8 mouse cellular contexts compared by ENCODE assay signal in the genomic region with DNA sequence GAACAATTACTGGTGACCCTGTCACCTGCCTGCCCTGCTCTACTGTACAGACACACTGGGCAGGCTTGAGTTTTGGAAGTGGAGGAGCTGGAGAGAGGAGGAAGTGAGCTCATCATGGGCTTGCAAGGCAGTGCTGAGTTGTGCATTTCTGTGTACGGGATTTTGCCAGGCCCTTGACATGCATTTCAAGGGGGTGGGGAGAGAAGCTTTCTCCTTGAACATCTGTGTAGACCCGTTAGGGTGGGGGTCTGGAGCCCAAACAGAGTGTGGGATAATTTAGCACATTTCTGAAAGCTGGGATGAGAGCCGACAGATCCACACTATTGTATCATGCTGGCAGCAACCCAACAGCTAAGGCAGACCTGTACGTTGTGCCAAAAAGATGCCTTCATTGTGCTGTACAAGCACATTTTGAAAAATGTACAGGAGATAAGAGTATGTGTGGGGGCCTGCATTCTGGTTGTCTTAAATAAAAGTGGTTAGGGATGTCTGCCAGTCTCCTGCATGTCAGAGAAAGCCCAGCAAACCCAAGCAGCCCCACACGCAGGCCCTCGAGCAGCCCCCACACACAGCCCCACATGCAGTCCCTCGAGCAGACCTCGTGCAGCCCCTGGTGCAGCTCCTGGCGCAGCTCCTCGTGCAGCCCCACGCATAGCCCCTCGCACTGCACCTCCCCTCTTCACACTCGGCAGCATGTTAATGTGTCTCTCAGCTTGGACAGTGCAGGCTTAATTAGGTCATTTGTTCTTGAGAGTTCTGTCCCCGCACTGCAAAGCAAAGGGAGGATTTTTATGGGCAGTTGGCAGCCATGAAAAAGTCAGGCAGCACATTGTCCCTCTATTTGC. TPM values are rescaled to one million over a fixed set of nuclear protein-coding genes. Genes with fewer than 3 reads are reported as not detected.
DNase-seq lines count a peak whose midpoint lies in the region; ATAC-seq lines count a peak whose summit lies in the region.

No protein-coding gene starts in this region.

- peaks cover 5% of the 10 kb centered on the region; the same call in 1 of the 2 replicates for H3K36me3 ChIP-seq in liver, embryonic 12.5 days
- H3K36me3 ChIP-seq in embryonic facial prominence, embryonic 12.5 days = peaks cover 9% of the 10 kb centered on the region
- H3K36me3 ChIP-seq in heart, embryonic 16.5 days (ENCODE audit: control insufficient read depth, insufficient read depth) = peaks cover 6% of the 10 kb centered on the region; the same call in 1 of the 2 replicates
- H3K36me3 ChIP-seq in liver, embryonic 16.5 days (ENCODE audit: control insufficient read depth, insufficient read depth) = no peaks in the 10 kb centered on the region

- no peak overlapping the region for H3K4me2 ChIP-seq in liver, embryonic 12.5 days
- H3K4me2 ChIP-seq in embryonic facial prominence, embryonic 12.5 days (replicated peaks) = peak overlapping the region; percentile 11; the same call in 1 of the 2 replicates
- peak overlapping the region; percentile 41 for H3K4me2 ChIP-seq in heart, embryonic 16.5 days (ENCODE audit: low read depth, low read length)
- H3K4me2 ChIP-seq in liver, embryonic 16.5 days (ENCODE audit: low read depth, low read length) = no peak overlapping the region

- DNase-seq in liver = peak; percentile 27
- peak; percentile 50 to 80 for DNase-seq in layer of hippocampus, adult 18-20 months (ENCODE audit: low spot score in 2 of 2)
- peak; percentile 57 to 59 for DNase-seq in right cerebral cortex, postnatal 36 days (ENCODE audit: low spot score in 2 of 2)
- no peak for DNase-seq in thymus, postnatal 36 days

- H3K27me3 ChIP-seq in liver, embryonic 12.5 days (replicated peaks) = no peaks in the 10 kb centered on the region
- no peaks in the 10 kb centered on the region for H3K27me3 ChIP-seq in embryonic facial prominence, embryonic 12.5 days
- no peaks in the 10 kb centered on the region for H3K27me3 ChIP-seq in heart, embryonic 16.5 days (ENCODE audit: control insufficient read depth, insufficient read depth, low read length)
- no peaks in the 10 kb centered on the region for H3K27me3 ChIP-seq in liver, embryonic 16.5 days (ENCODE audit: control insufficient read depth, insufficient read depth, low read depth, low read length)

- no peak overlapping the region for H3K27ac ChIP-seq in liver, embryonic 12.5 days
- peak overlapping the region; percentile 80 for H3K27ac ChIP-seq in embryonic facial prominence, embryonic 12.5 days
- peak overlapping the region; percentile 83 for H3K27ac ChIP-seq in heart, embryonic 16.5 days (ENCODE audit: low read length)
- no peak overlapping the region for H3K27ac ChIP-seq in liver, embryonic 16.5 days (ENCODE audit: low read length)

- no peaks in the 10 kb centered on the region for H3K9me3 ChIP-seq in liver, embryonic 12.5 days (replicated peaks)
- no peaks in the 10 kb centered on the region for H3K9me3 ChIP-seq in embryonic facial prominence, embryonic 12.5 days
- no peaks in the 10 kb centered on the region; the same call in 1 of the 2 replicates for H3K9me3 ChIP-seq in heart, embryonic 16.5 days (replicated peaks; ENCODE audit: control insufficient read depth, low read length)
- H3K9me3 ChIP-seq in liver, embryonic 16.5 days (replicated peaks; ENCODE audit: control insufficient read depth, low read length) = no peaks in the 10 kb centered on the region

- no peak overlapping the region for H3K9ac ChIP-seq in liver, embryonic 12.5 days
- H3K9ac ChIP-seq in embryonic facial prominence, embryonic 12.5 days = 0 out of 2 replicates have a peak overlapping the region, but pooled peaks have one; percentile 41
- peak overlapping the region; percentile 36 for H3K9ac ChIP-seq in heart, embryonic 16.5 days (ENCODE audit: low read length)
- H3K9ac ChIP-seq in liver, embryonic 16.5 days (ENCODE audit: low read depth, low read length) = no peak overlapping the region

- 57% methylated on average over 14 of the region's 14 CpGs for whole genome bisulfite sequencing in liver, embryonic 12.5 days (ENCODE audit: insufficient replicate concordance)
- 31% methylated on average over 14 of the region's 14 CpGs for WGBS in embryonic facial prominence, embryonic 12.5 days
- WGBS in heart, embryonic 16.5 days = 22% methylated on average over 14 of the region's 14 CpGs
- WGBS in liver, embryonic 16.5 days (ENCODE audit: insufficient replicate concordance) = 55% methylated on average over 14 of the region's 14 CpGs

- H3K4me3 ChIP-seq in liver, embryonic 12.5 days = no peak overlapping the region
- no peak overlapping the region for H3K4me3 ChIP-seq in embryonic facial prominence, embryonic 12.5 days
- H3K4me3 ChIP-seq in heart, embryonic 16.5 days (ENCODE audit: low read length) = no peak overlapping the region
- no peak overlapping the region for H3K4me3 ChIP-seq in liver, embryonic 16.5 days (ENCODE audit: low read depth, low read length)

- no peak; the same call in 1 of the 2 replicates for ATAC-seq in liver, embryonic 12.5 days
- ATAC-seq in embryonic facial prominence, embryonic 12.5 days (ENCODE audit: insufficient number of reproducible peaks, insufficient read depth, low FRiP score, low TSS enrichment) = peak; percentile 67
- ATAC-seq in heart, embryonic 16.5 days (replicated peaks; ENCODE audit: extremely low read depth, insufficient read depth, low FRiP score) = peak; percentile 76
- peak; percentile 39; the same call in 1 of the 2 replicates for ATAC-seq in liver, embryonic 16.5 days (ENCODE audit: low read depth)

- H3K4me1 ChIP-seq in liver, embryonic 12.5 days = peaks cover 21% of the 10 kb centered on the region
- H3K4me1 ChIP-seq in embryonic facial prominence, embryonic 12.5 days = peaks cover 59% of the 10 kb centered on the region
- peaks cover 44% of the 10 kb centered on the region for H3K4me1 ChIP-seq in heart, embryonic 16.5 days (ENCODE audit: control insufficient read depth, insufficient read depth, low read length)
- no peaks in the 10 kb centered on the region for H3K4me1 ChIP-seq in liver, embryonic 16.5 days (ENCODE audit: control insufficient read depth, low read depth, low read length)

RNA-seq across cellular contexts. Expression of a gene that starts 27.5 kb away (rescaled TPM):
- 8.0 and 8.8 TPM in 2 replicates for polyA plus RNA-seq in liver, embryonic 12.5 days (2016; fragmentation: Nextera tagmentation; extraction: Ambion mirVana)
- 53.1 and 55.9 TPM in 2 replicates for polyA plus RNA-seq in embryonic facial prominence, embryonic 12.5 days (2016; fragmentation: Nextera tagmentation; extraction: Ambion mirVana)
- 11.6 and 13.0 TPM in 2 replicates for polyA plus RNA-seq in heart, embryonic 16.5 days (2015; fragmentation: Nextera tagmentation; extraction: Ambion mirVana)
- 10 to 100 TPM; 92.2 to 98.8 TPM for total RNA-seq in layer of hippocampus, adult 18-20 months (2021)
- 3.4 and 3.7 TPM in 2 replicates for polyA plus RNA-seq in liver, embryonic 16.5 days (2015; fragmentation: Nextera tagmentation; extraction: Ambion mirVana)

Comparison
In these comparisons a context has a peak if more than half of its experiments do, and no peak if none do; other contexts are left out.
1. DNase-seq: peak in liver (single experiment), layer of hippocampus, adult 18-20 months (2 of 2) and right cerebral cortex, postnatal 36 days (2 of 2); none in thymus, postnatal 36 days (0 of 2).
2. H3K27ac ChIP-seq: peak in embryonic facial prominence, embryonic 12.5 days (single experiment) and heart, embryonic 16.5 days (single experiment); none in liver, embryonic 12.5 days (single experiment) and liver, embryonic 16.5 days (single experiment).
3. H3K4me2 ChIP-seq: peak in embryonic facial prominence, embryonic 12.5 days (single experiment) and heart, embryonic 16.5 days (single experiment); none in liver, embryonic 12.5 days (single experiment) and liver, embryonic 16.5 days (single experiment).
4. H3K9ac ChIP-seq: peak in embryonic facial prominence, embryonic 12.5 days (single experiment) and heart, embryonic 16.5 days (single experiment); none in liver, embryonic 12.5 days (single experiment) and liver, embryonic 16.5 days (single experiment).